Mouse (Mus musculus): ENCODE measurements around the gene Zfp664. TPM values are rescaled to one million over a fixed set of nuclear protein-coding genes. Genes with fewer than 3 reads are reported as not detected.
A peak's percentile ranks its signal among the peaks of the same experiment; 100 is the strongest.

Gene Zfp664
- polyA plus RNA-seq, 1 experiment from 2014 or later, result 91.1 TPM

DNA sequence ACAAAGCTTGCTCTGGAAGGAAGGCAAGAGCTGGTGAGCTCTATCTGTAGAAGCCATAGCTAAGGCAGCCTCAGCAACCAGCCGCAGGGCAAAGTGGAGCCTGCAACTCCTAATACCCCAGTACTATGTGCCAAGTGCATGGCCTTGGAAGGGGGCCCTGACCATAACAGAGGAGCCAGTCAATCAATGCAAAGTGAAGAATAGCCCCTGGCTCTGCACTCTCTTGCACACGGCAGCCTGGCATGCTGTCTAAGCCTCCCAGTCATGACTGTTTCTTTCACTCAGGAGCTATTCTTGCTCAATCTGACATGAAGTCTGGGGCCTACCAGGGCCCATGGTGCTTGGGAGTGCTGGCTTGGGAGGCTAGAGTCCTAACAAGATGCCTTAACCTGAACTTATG, 21.8 kb upstream of the Zfp664 start:
- no peak overlapping the region for H3K4me3 ChIP-seq (ENCODE audit: low read length)
- no peaks in the 10 kb centered on the region for H3K9me3 ChIP-seq (ENCODE audit: control insufficient read depth, low read length)
- no peak overlapping the region for H3K9ac ChIP-seq (ENCODE audit: low read length)
- H3K27ac ChIP-seq (ENCODE audit: low read length), result no peak overlapping the region
- no peaks in the 10 kb centered on the region for H3K27me3 ChIP-seq (ENCODE audit: control insufficient read depth, insufficient read depth, low read depth, low read length)
- ATAC-seq (ENCODE audit: low read depth), result no peak
- no peak overlapping the region for H3K4me2 ChIP-seq (ENCODE audit: low read depth, low read length)
- no peaks in the 10 kb centered on the region for H3K4me1 ChIP-seq (replicated peaks; ENCODE audit: control insufficient read depth, insufficient read depth, low read length)
- WGBS, result 71% methylated on average over 2 of the region's 2 CpGs
- no peaks in the 10 kb centered on the region for H3K36me3 ChIP-seq (ENCODE audit: control insufficient read depth, insufficient read depth, low read length)

DNA sequence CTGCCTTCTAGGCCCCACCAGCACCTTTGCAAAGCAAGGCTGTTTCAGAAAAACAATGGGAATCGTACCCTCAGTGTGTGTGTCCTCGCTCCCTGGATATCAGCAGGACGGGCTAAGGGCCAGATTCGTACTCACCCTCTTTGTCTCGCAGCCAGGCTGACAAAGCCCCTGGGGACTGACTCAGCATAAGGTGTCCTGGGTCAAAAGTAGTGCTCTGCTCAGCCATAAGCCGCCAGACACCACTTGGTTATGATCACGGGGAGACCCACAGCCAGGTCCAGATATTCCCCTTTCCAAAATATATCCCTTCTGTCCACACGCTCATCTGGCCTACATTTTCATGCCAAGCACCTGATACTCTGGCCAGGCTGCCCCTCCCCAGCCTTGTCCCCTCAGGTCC, 19.1 kb upstream of the Zfp664 start:
- no peaks in the 10 kb centered on the region for H3K36me3 ChIP-seq (ENCODE audit: control insufficient read depth, insufficient read depth, low read length)
- no peak overlapping the region for H3K4me2 ChIP-seq (ENCODE audit: low read depth, low read length)
- H3K9me3 ChIP-seq (ENCODE audit: control insufficient read depth, low read length), result no peaks in the 10 kb centered on the region
- WGBS, result 79% methylated on average over 8 of the region's 8 CpGs
- no peak for ATAC-seq (ENCODE audit: low read depth)
- no peaks in the 10 kb centered on the region for H3K4me1 ChIP-seq (replicated peaks; ENCODE audit: control insufficient read depth, insufficient read depth, low read length)
- no peak overlapping the region for H3K27ac ChIP-seq (ENCODE audit: low read length)
- H3K4me3 ChIP-seq (ENCODE audit: low read length), result no peak overlapping the region
- H3K9ac ChIP-seq (ENCODE audit: low read length), result no peak overlapping the region
- H3K27me3 ChIP-seq (ENCODE audit: control insufficient read depth, insufficient read depth, low read depth, low read length), result no peaks in the 10 kb centered on the region

DNA sequence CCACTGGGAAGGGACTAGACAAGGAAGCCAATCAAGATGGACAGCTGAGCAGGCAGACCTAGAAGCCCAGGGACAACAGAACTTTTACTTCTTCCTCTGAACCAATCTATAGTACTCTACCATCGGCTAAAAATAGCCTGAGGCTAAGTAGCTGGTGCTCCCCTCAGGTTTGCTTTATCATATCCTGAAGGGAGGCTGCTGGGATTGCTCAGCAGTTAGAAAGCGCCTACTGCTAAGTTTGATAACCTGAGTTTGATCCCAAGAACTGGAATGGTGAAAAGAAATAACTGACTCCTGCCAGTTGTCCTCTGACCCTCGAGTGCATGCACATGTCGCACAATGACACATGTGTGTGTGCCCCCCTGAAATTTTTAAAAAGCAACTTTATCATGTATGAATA, 17.6 kb upstream of the Zfp664 start:
- Histone ChIP-seq H3K9me3 (ENCODE audit: control insufficient read depth, low read length) (no peaks in the 10 kb centered on the region), H3K36me3 (ENCODE audit: control insufficient read depth, insufficient read depth, low read length) (no peaks in the 10 kb centered on the region), H3K27me3 (ENCODE audit: control insufficient read depth, insufficient read depth, low read depth, low read length) (no peaks in the 10 kb centered on the region), H3K4me3 (ENCODE audit: low read length) (no peak overlapping the region), H3K27ac (ENCODE audit: low read length) (no peak overlapping the region), H3K4me2 (ENCODE audit: low read depth, low read length) (no peak overlapping the region), H3K4me1 (replicated peaks; ENCODE audit: control insufficient read depth, insufficient read depth, low read length) (no peaks in the 10 kb centered on the region), H3K9ac (ENCODE audit: low read length) (no peak overlapping the region)
- ATAC-seq (ENCODE audit: low read depth), result no peak
- 54% methylated on average over 4 of the region's 4 CpGs for WGBS

DNA sequence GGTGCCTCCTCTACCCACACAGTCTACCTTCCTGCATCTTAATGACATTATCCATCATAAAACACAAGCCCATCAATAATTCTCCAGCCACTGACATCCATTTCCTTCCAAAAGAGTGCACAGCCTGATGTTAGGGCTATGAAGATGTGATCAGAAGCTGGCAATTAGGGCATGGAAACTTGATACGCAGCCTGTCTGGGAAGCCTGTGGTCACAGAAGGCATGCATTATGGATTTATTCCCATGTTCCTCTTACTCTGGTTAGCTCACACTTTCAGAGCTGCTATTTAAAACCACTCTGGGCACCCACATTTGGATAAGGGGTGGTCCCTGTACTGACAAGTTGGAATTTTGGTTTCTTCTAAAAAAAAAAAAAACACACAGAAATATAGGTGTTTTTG, 15.5 kb upstream of the Zfp664 start:
- H3K27me3 ChIP-seq (ENCODE audit: control insufficient read depth, insufficient read depth, low read depth, low read length), result no peaks in the 10 kb centered on the region
- no peaks in the 10 kb centered on the region for H3K9me3 ChIP-seq (ENCODE audit: control insufficient read depth, low read length)
- no peak overlapping the region for H3K4me2 ChIP-seq (ENCODE audit: low read depth, low read length)
- WGBS, result 67% methylated on average over 1 of the region's 1 CpGs
- H3K4me3 ChIP-seq (ENCODE audit: low read length), result no peak overlapping the region
- H3K9ac ChIP-seq (ENCODE audit: low read length), result no peak overlapping the region
- H3K4me1 ChIP-seq (replicated peaks; ENCODE audit: control insufficient read depth, insufficient read depth, low read length), result peaks cover 3% of the 10 kb centered on the region; the same call in 1 of the 2 replicates
- H3K27ac ChIP-seq (ENCODE audit: low read length), result no peak overlapping the region
- ATAC-seq (ENCODE audit: low read depth), result no peak
- no peaks in the 10 kb centered on the region for H3K36me3 ChIP-seq (ENCODE audit: control insufficient read depth, insufficient read depth, low read length)

DNA sequence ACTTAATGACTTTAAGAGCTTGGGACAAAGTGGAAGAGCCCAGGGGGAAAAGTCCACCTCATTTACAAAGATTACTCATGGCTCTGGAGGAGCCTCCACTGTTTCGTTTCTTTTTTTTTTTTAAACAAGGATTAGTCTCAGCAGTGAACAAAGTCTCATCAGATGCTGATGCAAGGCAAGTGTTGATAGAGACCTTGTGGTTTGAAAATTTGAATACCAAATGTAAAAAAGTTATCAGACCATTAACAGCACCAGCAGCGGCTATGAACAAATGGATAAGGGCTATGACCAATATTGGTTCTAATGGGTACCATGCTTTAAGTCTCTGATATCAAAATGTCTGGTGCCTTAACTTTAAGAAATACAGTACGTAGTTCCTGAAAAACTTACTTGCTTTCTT, 13.5 kb upstream of the Zfp664 start:
- no peak for ATAC-seq (ENCODE audit: low read depth)
- Histone ChIP-seq H3K9me3 (ENCODE audit: control insufficient read depth, low read length) (no peaks in the 10 kb centered on the region), H3K36me3 (ENCODE audit: control insufficient read depth, insufficient read depth, low read length) (no peaks in the 10 kb centered on the region), H3K4me2 (ENCODE audit: low read depth, low read length) (no peak overlapping the region), H3K9ac (ENCODE audit: low read length) (no peak overlapping the region), H3K4me1 (replicated peaks; ENCODE audit: control insufficient read depth, insufficient read depth, low read length) (peaks cover 13% of the 10 kb centered on the region), H3K27me3 (ENCODE audit: control insufficient read depth, insufficient read depth, low read depth, low read length) (no peaks in the 10 kb centered on the region), H3K4me3 (ENCODE audit: low read length) (no peak overlapping the region), H3K27ac (ENCODE audit: low read length) (no peak overlapping the region)
- WGBS, result 78% methylated on average over 3 of the region's 3 CpGs

DNA sequence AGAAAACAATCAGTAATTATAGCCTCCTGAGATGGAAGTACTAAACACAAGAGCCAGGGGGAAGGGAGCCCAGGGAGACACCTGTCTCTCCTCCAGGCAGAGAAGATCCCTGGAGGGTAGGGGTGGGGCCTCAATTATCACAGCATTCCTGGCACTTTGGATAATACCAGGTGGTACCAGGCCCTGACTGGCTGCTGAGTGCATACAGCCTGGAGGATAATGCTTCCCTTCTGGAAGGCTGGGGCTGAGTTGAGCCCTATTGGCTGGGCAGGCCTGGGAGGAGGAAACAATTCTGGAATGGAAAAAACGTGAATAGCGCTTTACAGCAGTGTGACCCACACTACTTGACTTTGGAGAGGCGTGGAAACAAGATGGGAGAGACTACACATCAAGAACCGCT, 10.9 kb upstream of the Zfp664 start:
- no peak overlapping the region for H3K9ac ChIP-seq (ENCODE audit: low read length)
- peaks cover 13% of the 10 kb centered on the region for H3K4me1 ChIP-seq (replicated peaks; ENCODE audit: control insufficient read depth, insufficient read depth, low read length)
- no peak overlapping the region; the same call in 1 of the 2 replicates for H3K27ac ChIP-seq (ENCODE audit: low read length)
- peak; percentile 62 for ATAC-seq (ENCODE audit: low read depth)
- no peak overlapping the region for H3K4me2 ChIP-seq (ENCODE audit: low read depth, low read length)
- H3K9me3 ChIP-seq (ENCODE audit: control insufficient read depth, low read length), result no peaks in the 10 kb centered on the region
- no peaks in the 10 kb centered on the region for H3K36me3 ChIP-seq (ENCODE audit: control insufficient read depth, insufficient read depth, low read length)
- 29% methylated on average over 4 of the region's 4 CpGs for WGBS
- H3K4me3 ChIP-seq (ENCODE audit: low read length), result no peak overlapping the region
- no peaks in the 10 kb centered on the region for H3K27me3 ChIP-seq (ENCODE audit: control insufficient read depth, insufficient read depth, low read depth, low read length)

DNA sequence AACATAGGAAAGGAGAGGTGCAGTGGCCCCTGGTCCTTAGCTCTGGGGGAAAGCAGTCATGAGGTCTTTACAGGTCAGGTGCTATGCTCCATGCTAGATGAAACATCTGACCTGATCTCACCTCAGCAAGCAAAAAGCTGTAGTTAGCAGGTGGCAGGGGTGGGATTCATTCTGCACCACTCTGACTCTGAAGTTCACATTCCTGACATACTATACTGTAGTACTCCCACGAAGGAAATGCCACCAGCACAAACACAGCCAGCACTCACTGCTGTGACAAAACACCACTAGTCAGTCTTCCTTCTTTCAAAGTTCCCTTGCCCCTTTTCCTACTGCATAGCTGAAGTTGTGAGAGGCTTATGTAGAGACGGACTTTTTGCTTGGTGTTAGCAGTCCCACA, 10.2 kb upstream of the Zfp664 start:
- Histone ChIP-seq H3K9me3 (ENCODE audit: control insufficient read depth, low read length) (no peaks in the 10 kb centered on the region), H3K4me1 (replicated peaks; ENCODE audit: control insufficient read depth, insufficient read depth, low read length) (peaks cover 13% of the 10 kb centered on the region), H3K36me3 (ENCODE audit: control insufficient read depth, insufficient read depth, low read length) (no peaks in the 10 kb centered on the region), H3K4me3 (ENCODE audit: low read length) (no peak overlapping the region), H3K27ac (ENCODE audit: low read length) (peak overlapping the region; percentile 19), H3K9ac (ENCODE audit: low read length) (no peak overlapping the region), H3K4me2 (ENCODE audit: low read depth, low read length) (no peak overlapping the region), H3K27me3 (ENCODE audit: control insufficient read depth, insufficient read depth, low read depth, low read length) (no peaks in the 10 kb centered on the region)
- ATAC-seq (ENCODE audit: low read depth), result peak; percentile 70
- WGBS, result 10% methylated on average over 2 of the region's 2 CpGs

DNA sequence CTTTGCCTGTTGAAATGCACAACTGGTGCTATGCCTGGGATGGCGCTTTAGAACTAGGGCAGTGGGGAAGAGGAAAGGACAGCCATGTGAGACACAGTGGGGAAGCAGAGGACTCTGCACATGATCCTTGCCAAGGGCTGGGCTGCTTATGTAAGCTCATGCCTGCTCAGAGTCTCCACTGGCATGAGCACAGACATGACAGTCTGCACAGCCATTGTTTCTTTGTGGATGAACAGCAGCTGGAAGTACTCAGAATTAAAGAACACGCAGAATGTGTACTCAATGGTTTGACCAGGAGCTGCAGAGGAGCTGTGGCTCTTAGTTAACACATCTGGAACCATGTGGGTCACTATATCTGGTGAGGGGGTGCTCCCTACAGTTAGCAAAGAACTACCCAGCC, 9.4 kb upstream of the Zfp664 start:
- Histone ChIP-seq H3K27ac (ENCODE audit: low read length) (peak overlapping the region; percentile 19), H3K36me3 (ENCODE audit: control insufficient read depth, insufficient read depth, low read length) (no peaks in the 10 kb centered on the region), H3K9me3 (ENCODE audit: control insufficient read depth, low read length) (no peaks in the 10 kb centered on the region), H3K4me3 (ENCODE audit: low read length) (no peak overlapping the region), H3K27me3 (ENCODE audit: control insufficient read depth, insufficient read depth, low read depth, low read length) (no peaks in the 10 kb centered on the region), H3K4me1 (replicated peaks; ENCODE audit: control insufficient read depth, insufficient read depth, low read length) (peaks cover 13% of the 10 kb centered on the region), H3K9ac (ENCODE audit: low read length) (no peak overlapping the region), H3K4me2 (ENCODE audit: low read depth, low read length) (no peak overlapping the region)
- ATAC-seq (ENCODE audit: low read depth), result peak; percentile 82
- WGBS, result 52% methylated on average over 2 of the region's 2 CpGs

DNA sequence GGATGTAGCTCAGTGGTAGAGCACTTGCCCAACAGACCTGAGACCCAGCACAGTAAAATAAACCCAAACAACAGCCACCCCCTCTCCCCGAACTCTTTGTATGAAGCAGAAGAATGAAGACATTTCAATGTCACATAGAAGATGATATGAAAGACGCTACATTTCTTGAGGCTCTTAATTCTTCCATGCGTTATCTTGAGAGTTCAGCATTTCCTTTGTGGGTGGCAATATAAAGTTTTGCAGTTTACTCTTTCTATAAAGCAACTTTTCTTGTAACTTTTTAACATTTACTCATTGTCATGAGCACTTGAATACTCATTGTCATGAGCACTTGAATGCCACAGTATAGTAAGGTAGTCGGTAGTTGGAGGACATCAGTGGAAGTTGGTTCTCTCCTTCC, 8.3 kb upstream of the Zfp664 start:
- peaks cover 4% of the 10 kb centered on the region; the same call in 1 of the 2 replicates for H3K27me3 ChIP-seq (ENCODE audit: control insufficient read depth, insufficient read depth, low read depth, low read length)
- 79% methylated on average over 4 of the region's 4 CpGs for WGBS
- ATAC-seq (ENCODE audit: low read depth), result no peak

DNA sequence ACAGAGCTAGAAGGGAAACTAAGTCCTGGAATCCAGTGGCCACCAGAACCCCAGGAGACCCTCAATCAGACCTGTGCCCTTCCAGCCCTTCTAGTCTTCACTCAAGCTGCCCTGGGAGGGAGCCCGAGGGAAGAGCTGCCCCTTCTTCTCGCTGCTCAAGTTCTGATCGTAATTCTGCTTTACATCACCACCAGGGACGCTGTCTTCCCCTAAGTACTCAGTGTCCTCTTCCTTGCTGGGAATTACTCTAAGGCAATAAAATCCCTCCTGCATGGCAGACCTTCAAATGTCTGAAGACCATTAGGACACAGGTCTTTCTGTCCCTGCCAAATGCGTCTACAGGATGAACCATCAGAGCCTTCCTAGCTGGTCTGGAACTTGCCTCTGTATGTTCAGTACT, 2.5 kb upstream of the Zfp664 start:
- Histone ChIP-seq H3K27ac (ENCODE audit: low read length) (no peak overlapping the region), H3K36me3 (ENCODE audit: control insufficient read depth, insufficient read depth, low read length) (no peaks in the 10 kb centered on the region), H3K27me3 (ENCODE audit: control insufficient read depth, insufficient read depth, low read depth, low read length) (peaks cover 20% of the 10 kb centered on the region), H3K4me2 (ENCODE audit: low read depth, low read length) (no peak overlapping the region), H3K9me3 (ENCODE audit: control insufficient read depth, low read length) (no peaks in the 10 kb centered on the region), H3K9ac (ENCODE audit: low read length) (no peak overlapping the region), H3K4me3 (ENCODE audit: low read length) (no peak overlapping the region), H3K4me1 (replicated peaks; ENCODE audit: control insufficient read depth, insufficient read depth, low read length) (peaks cover 11% of the 10 kb centered on the region)
- 26% methylated on average over 5 of the region's 5 CpGs for WGBS
- ATAC-seq (ENCODE audit: low read depth), result no peak

More for the DNA sequence above, 8.3 kb upstream of the Zfp664 start:
- H3K4me1 ChIP-seq (replicated peaks; ENCODE audit: control insufficient read depth, insufficient read depth, low read length), result peaks cover 13% of the 10 kb centered on the region
- H3K27ac ChIP-seq (ENCODE audit: low read length), result no peak overlapping the region
- H3K4me3 ChIP-seq (ENCODE audit: low read length), result no peak overlapping the region
- H3K4me2 ChIP-seq (ENCODE audit: low read depth, low read length), result no peak overlapping the region
- H3K9me3 ChIP-seq (ENCODE audit: control insufficient read depth, low read length), result no peaks in the 10 kb centered on the region
- H3K9ac ChIP-seq (ENCODE audit: low read length), result no peak overlapping the region
- H3K36me3 ChIP-seq (ENCODE audit: control insufficient read depth, insufficient read depth, low read length), result no peaks in the 10 kb centered on the region

All from lung, embryonic 16.5 days (tissue).